Mouse (Mus musculus) C2C12 (cell line): ENCODE measurements around the gene Akap8.

Experiments
- CTCF ChIP-seq: IDR thresholded peaks from one replicate; pipeline ENCODE4 v1.5.1; 2011; ENCODE audit not compliant: control insufficient read depth, insufficient read depth, insufficient read length
- MAX ChIP-seq: IDR thresholded peaks from one replicate; pipeline ENCODE4 v1.6.1; 2011; ENCODE audit warnings: mild to moderate bottlenecking, control low read depth

DNA sequence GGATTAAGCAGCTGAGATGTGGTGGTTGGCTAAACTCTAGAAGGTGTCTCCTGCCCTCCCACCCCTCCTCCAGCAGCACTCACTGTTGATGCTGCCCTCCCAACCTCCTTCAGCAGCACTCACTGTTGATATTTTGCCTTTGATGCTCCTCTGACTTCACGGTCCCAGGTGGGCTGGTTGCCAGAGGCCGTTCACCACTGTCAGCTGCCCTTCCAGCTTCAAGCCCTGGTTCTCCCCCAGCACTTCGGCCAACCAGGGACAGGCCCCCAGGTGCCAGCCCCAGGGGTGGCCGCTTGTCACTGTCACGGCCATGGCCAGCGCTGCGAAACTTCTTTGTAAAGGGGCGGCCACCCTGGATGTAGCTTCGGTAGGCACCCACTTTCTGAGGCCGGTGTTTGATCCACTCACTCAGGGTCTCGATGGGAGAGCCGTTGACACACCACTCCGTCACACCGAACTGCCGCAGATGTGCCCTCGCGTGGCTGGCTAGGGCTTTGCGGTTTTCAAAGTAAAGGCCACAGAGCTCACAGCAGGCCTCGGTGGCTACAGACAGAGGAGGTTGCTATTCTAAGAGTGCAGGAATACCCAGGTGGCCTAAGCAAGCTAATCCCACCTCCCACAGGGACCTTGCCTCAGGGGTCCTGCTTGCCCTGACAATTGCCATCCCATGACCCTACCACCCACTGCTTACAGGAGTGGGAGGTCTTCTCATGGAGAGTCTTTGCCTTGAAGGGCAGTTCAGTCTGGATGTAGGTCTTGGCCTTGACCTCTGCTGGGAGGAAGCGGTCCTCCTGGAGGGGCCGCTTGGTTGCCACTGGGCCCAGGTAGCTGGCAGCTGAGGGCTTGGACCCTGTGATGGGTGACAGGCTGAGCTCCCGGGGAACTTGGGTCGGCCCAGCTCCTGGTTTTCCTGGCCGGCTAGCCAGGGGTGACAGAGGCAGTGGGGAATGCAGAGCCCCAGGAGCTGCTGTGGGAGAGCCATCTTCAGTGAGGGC lies 36.0 kb upstream of the Akap8 start:
- no peak for TF ChIP-seq CTCF
- no peak for TF ChIP-seq MAX
